Mouse (Mus musculus) kidney, adult 2 months (tissue): ENCODE data around the gene Bbs7.

Experiments used
- CTCF ChIP-seq: fragments of 200-500 bp; conservative IDR thresholded peaks from 2 replicates; pipeline ENCODE4 v1.5.1; 2011; ENCODE audit warnings: low read depth, mild to moderate bottlenecking, control low read depth, low read length, moderate library complexity, mixed read lengths; ENCODE audit not compliant: insufficient read depth, insufficient read length
- POLR2A ChIP-seq: fragments of 200-500 bp; IDR thresholded peaks from one replicate; pipeline ENCODE4 v1.6.1; 2011; ENCODE audit warnings: low read depth, low read length, control low read depth

DNA sequence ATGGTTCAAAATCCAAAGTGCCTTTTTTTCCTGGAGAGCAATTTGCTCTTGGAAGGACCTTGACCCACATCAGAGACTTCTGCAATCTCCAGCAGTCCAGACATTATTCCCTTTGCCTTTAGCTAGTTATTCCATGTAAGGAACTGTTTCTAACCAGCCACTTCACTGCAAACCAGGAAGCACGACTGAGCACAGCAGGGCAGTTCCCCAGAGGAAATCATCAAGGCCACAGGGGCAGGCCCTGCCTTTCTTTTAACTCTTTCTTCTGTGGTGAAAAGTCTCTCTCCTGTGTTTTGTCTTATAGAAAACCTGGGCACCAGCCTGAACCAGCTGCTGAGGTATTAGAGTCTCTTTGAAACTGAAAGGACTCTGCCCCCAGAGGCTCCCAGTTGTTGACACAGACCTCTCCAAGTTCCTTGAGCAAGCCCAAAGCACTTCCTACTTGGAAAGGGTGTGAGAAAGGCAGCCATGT lies 80.0 kb downstream of the Bbs7 start:
- TF ChIP-seq POLR2A (no peak), CTCF (no peak)
